Mouse (Mus musculus): ENCODE measurements around the gene Mterf4. TPM values are rescaled to one million over a fixed set of nuclear protein-coding genes. Genes with fewer than 3 reads are reported as not detected.

Gene Mterf4
- polyA plus RNA-seq, 2 experiments, result 20.3 to 23.6 TPM

DNA sequence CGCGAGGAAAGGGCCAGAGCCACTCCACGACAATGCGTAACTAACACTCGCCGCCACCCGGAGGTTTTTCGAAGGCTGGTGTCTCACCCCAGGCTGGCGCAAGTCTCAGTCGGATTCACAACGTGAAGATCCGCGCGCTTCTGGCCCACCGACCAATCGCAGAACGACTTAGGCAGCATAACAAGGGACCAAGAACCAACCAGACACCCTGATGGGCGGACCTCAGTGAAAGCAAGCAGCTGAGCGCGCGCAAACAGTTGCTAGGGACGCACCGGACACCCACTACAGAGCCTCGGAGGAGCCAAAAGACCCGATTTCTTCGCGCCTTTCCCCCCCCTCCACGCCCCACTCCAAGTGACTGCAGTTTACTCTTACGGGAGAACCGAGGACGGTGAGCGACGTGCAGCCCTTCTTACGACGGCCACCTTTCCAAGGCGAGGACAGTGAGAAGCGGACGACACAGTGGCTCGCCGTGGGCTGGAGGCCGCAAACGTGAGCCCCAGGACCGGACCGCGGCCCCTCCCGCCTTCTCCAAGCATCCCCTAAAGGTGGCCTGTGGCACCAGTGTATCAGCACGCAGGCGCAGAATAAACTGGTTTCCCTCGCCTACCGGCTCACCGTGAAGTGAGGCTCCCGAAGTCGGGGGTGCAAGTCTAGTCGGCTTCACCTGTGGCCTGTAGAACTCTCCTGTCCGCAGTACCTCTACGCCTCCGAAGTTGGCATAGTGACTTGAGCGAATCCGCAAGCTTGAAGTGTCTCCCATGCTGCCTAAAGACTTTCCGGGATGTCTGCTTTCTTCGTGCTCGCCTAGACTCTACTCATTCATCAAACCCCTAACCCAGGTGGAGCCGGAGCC is 37.2 kb upstream of the Mterf4 start, which contains the start of the genes Ppp1r7 and Pask:
Ppp1r7 (plus strand) TSS at position 207 of the 856 bp plus-strand sequence.
Pask (minus strand) TSS at position 835 of the 856 bp plus-strand sequence.
- H3K36me3 ChIP-seq (ENCODE audit: control insufficient read depth, insufficient read depth, low read length), result peaks cover 7% of the 10 kb centered on the region
- H3K9me3 ChIP-seq (ENCODE audit: control insufficient read depth, low read length), result no peaks in the 10 kb centered on the region
- ATAC-seq (ENCODE audit: low FRiP score, low read depth), result peak; percentile 93
- no peak for TF ChIP-seq POLR2A (IDR thresholded peaks at IDR 0.05; ENCODE audit: borderline replicate concordance, extremely low read depth, insufficient read depth, insufficient read length)
- peak within 1 kb of the TSS; percentile 82 for H3K9ac ChIP-seq (ENCODE audit: low read depth, low read length, severe bottlenecking)
- H3K4me3 ChIP-seq (replicated peaks; ENCODE audit: low read length), result peak within 1 kb of the TSS; percentile 85
- H3K4me1 ChIP-seq (ENCODE audit: control insufficient read depth, insufficient read depth, low read length), result peaks cover 8% of the 10 kb centered on the region
- WGBS, result under 1% methylated on average over 54 of the region's 63 CpGs
- H3K27me3 ChIP-seq (ENCODE audit: control insufficient read depth, insufficient read depth, low read length), result no peaks in the 10 kb centered on the region
- H3K4me2 ChIP-seq (replicated peaks; ENCODE audit: low read depth, low read length, severe bottlenecking), result peak within 1 kb of the TSS; percentile 82
- peak; percentile 99 for DNase-seq (ENCODE audit: low spot score)
- peak within 1 kb of the TSS; percentile 68 for H3K27ac ChIP-seq (replicated peaks; ENCODE audit: low read depth, low read length)

DNA sequence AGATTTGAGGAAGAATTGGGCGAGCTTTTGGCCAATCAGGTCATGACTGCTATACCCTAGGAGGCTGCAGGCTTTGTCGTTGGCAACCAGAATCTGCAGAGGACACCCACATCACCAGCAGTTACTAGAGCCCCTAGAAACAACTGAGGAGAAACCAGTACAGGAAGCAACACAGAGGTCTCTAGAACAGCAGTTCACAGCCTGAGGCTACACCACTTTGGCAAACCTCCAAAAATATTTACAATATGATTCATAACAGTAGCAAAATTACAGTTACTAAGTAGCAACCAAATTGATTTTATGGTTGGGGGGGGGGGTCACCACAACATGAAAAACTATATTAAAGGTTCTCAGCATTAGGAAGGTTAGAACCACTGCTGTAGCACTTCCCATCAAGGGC is 28.9 kb upstream of the Mterf4 start:
- no peaks in the 10 kb centered on the region for H3K27me3 ChIP-seq (ENCODE audit: control insufficient read depth, insufficient read depth, low read length)
- H3K9me3 ChIP-seq (ENCODE audit: control insufficient read depth, low read length), result no peaks in the 10 kb centered on the region
- no peak for ATAC-seq (ENCODE audit: low FRiP score, low read depth)
- 82% methylated on average over 2 of the region's 2 CpGs for WGBS
- H3K27ac ChIP-seq (replicated peaks; ENCODE audit: low read depth, low read length), result no peak overlapping the region
- H3K4me2 ChIP-seq (replicated peaks; ENCODE audit: low read depth, low read length, severe bottlenecking), result no peak overlapping the region
- H3K4me1 ChIP-seq (ENCODE audit: control insufficient read depth, insufficient read depth, low read length), result no peaks in the 10 kb centered on the region
- no peak overlapping the region for H3K9ac ChIP-seq (ENCODE audit: low read depth, low read length, severe bottlenecking)
- no peak overlapping the region for H3K4me3 ChIP-seq (replicated peaks; ENCODE audit: low read length)
- peaks cover 37% of the 10 kb centered on the region for H3K36me3 ChIP-seq (ENCODE audit: control insufficient read depth, insufficient read depth, low read length)
- no peak for TF ChIP-seq POLR2A (IDR thresholded peaks at IDR 0.05; ENCODE audit: borderline replicate concordance, extremely low read depth, insufficient read depth, insufficient read length)
- peak; percentile 13 for DNase-seq (ENCODE audit: low spot score)

DNA sequence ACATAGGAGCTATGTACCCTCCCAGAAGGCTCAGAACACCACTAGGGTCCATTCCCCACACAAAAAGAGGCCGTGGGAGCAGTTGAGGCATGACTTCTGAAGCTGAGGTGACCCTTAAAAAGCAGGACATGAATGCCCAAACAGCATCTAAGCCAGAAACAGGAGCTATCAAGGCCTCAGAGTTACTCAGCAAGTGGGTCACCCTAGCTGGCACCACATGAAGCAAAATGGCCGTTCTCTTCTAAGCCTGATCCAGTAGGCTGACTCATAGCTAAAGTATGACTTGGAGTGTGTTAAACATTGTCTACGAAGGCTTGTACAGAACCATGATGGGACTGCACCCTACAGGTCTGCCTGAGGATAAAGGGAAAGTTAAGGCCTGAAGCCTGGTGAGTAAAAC is 20.7 kb upstream of the Mterf4 start:
- no peaks in the 10 kb centered on the region for H3K4me1 ChIP-seq (ENCODE audit: control insufficient read depth, insufficient read depth, low read length)
- no peaks in the 10 kb centered on the region for H3K9me3 ChIP-seq (ENCODE audit: control insufficient read depth, low read length)
- no peak overlapping the region for H3K9ac ChIP-seq (ENCODE audit: low read depth, low read length, severe bottlenecking)
- H3K4me3 ChIP-seq (replicated peaks; ENCODE audit: low read length), result no peak overlapping the region
- H3K36me3 ChIP-seq (ENCODE audit: control insufficient read depth, insufficient read depth, low read length), result peaks cover 69% of the 10 kb centered on the region
- DNase-seq (ENCODE audit: low spot score) (no peak), ATAC-seq (ENCODE audit: low FRiP score, low read depth) (no peak)
- WGBS, result 87% methylated on average over 3 of the region's 3 CpGs
- H3K4me2 ChIP-seq (replicated peaks; ENCODE audit: low read depth, low read length, severe bottlenecking), result no peak overlapping the region
- H3K27me3 ChIP-seq (ENCODE audit: control insufficient read depth, insufficient read depth, low read length), result no peaks in the 10 kb centered on the region
- no peak for TF ChIP-seq POLR2A (IDR thresholded peaks at IDR 0.05; ENCODE audit: borderline replicate concordance, extremely low read depth, insufficient read depth, insufficient read length)
- no peak overlapping the region for H3K27ac ChIP-seq (replicated peaks; ENCODE audit: low read depth, low read length)

DNA sequence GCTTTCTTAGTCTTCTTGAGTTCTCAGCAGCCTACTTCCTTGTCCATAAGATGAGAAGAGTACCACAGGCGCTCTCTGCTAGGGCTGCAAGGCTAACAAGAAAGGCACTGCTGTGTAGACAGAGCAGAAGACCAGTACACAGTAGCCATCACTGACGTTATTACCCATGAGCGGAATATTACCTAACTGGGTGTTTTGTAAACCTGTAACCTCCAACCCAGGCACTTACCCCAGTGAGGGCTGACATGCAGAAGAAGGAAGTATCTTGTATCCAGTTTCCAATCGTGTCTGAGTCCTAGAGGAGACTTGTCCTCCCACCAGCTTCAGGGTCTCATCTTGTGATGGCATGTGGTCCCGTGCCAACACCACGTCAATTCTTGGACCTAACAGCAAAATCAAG is 18.3 kb upstream of the Mterf4 start:
- no peak for DNase-seq (ENCODE audit: low spot score)
- no peak overlapping the region for H3K27ac ChIP-seq (replicated peaks; ENCODE audit: low read depth, low read length)
- peaks cover 81% of the 10 kb centered on the region for H3K36me3 ChIP-seq (ENCODE audit: control insufficient read depth, insufficient read depth, low read length)
- no peak overlapping the region for H3K4me2 ChIP-seq (replicated peaks; ENCODE audit: low read depth, low read length, severe bottlenecking)
- no peaks in the 10 kb centered on the region for H3K27me3 ChIP-seq (ENCODE audit: control insufficient read depth, insufficient read depth, low read length)
- H3K9ac ChIP-seq (ENCODE audit: low read depth, low read length, severe bottlenecking), result no peak overlapping the region
- H3K9me3 ChIP-seq (ENCODE audit: control insufficient read depth, low read length), result no peaks in the 10 kb centered on the region
- H3K4me1 ChIP-seq (ENCODE audit: control insufficient read depth, insufficient read depth, low read length), result no peaks in the 10 kb centered on the region
- ATAC-seq (ENCODE audit: low FRiP score, low read depth), result no peak
- 92% methylated on average over 6 of the region's 6 CpGs for WGBS
- TF ChIP-seq POLR2A (IDR thresholded peaks at IDR 0.05; ENCODE audit: borderline replicate concordance, extremely low read depth, insufficient read depth, insufficient read length), result no peak
- H3K4me3 ChIP-seq (replicated peaks; ENCODE audit: low read length), result no peak overlapping the region

DNA sequence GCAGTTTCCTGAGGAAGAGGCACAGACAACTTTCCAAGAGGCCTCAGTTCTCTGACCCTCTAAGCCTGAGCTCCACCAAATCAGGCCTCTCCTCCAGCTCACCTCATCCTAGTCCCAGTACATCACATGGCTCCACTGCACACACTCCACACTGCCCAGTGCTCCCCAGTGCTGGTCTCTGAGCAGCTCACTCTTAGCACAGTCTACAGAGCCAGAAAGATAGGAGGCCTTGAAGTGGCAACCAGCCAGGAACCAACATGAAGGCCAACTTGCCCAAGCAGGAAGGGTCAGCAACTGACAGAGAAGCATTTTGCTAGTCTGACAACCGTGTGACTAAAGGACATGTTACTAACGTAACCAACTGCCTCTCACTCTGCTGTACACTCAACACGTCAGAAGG is 5.1 kb downstream of the Mterf4 start:
- 93% methylated on average over 3 of the region's 3 CpGs for WGBS
- no peak for TF ChIP-seq POLR2A (IDR thresholded peaks at IDR 0.05; ENCODE audit: borderline replicate concordance, extremely low read depth, insufficient read depth, insufficient read length)
- no peaks in the 10 kb centered on the region for H3K27me3 ChIP-seq (ENCODE audit: control insufficient read depth, insufficient read depth, low read length)
- ATAC-seq (ENCODE audit: low FRiP score, low read depth) (no peak), DNase-seq (ENCODE audit: low spot score) (no peak)
- H3K4me1 ChIP-seq (ENCODE audit: control insufficient read depth, insufficient read depth, low read length), result peaks cover 6% of the 10 kb centered on the region; the same call in 1 of the 2 replicates
- no peak overlapping the region for H3K4me3 ChIP-seq (replicated peaks; ENCODE audit: low read length)
- H3K27ac ChIP-seq (replicated peaks; ENCODE audit: low read depth, low read length), result no peak overlapping the region
- H3K9ac ChIP-seq (ENCODE audit: low read depth, low read length, severe bottlenecking), result no peak overlapping the region
- peaks cover 84% of the 10 kb centered on the region for H3K36me3 ChIP-seq (ENCODE audit: control insufficient read depth, insufficient read depth, low read length)
- no peak overlapping the region for H3K4me2 ChIP-seq (replicated peaks; ENCODE audit: low read depth, low read length, severe bottlenecking)
- no peaks in the 10 kb centered on the region for H3K9me3 ChIP-seq (ENCODE audit: control insufficient read depth, low read length)

Data from limb, embryonic 14.5 days (tissue).